Mouse (Mus musculus): ENCODE measurements around the gene Rasl12.

Rasl12 gene

DNA sequence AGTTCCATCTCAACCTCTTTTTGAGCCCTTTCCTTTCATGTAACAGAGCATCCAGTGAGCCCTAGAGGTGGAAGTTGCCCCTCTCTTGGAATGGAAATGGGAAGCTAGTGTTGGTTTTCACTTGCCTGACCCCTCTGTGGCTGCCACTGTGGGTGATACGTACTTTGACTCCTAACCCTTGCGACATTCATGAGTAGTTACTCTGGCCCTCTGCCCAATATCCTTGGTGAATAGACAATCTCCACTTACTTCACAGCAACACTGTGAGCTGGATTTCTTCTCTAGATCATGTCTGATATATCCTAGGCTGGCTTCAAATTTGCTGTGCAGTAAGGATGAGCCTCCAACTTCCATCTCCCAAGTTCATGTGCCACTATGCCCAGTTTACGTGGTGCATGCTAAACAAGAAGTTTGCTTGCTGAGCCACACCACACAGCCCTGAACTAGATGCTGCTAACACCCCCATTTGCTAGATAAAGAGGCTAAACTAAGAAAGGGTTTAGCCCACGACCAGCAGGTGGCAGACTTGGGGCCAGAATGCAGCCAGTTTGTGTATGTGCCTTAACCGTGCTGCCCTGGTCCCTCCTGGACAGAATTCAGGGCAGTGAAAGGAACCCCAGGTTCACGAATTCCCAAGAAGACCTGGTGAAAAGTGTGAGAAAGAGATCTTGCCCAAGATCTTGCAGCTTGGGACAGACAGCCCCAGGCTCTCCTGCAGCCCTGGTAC, 5.5 kb upstream of the Rasl12 start:
- no peak for DNase-seq (ENCODE audit: low read depth)

DNA sequence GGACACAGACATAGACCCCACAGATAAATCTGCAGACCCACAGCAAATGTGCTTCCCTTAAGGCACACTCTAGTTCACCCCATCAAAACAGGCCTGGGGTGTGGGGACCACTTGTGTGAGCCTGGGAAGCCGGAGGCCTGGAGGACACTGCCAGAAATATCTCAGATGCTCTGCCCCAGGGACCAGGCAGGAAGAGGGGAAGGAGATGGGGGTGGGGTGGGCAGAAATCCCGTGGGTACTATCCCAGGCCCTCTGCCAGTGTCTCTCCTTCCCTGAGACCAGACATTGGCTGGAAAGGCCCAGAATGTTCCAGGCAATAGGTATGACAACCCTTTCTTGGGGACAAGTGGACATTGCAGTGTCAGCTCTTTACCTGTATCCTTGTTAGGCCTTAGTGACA, 4.7 kb upstream of the Rasl12 start:
- DNase-seq (ENCODE audit: low read depth), result no peak

DNA sequence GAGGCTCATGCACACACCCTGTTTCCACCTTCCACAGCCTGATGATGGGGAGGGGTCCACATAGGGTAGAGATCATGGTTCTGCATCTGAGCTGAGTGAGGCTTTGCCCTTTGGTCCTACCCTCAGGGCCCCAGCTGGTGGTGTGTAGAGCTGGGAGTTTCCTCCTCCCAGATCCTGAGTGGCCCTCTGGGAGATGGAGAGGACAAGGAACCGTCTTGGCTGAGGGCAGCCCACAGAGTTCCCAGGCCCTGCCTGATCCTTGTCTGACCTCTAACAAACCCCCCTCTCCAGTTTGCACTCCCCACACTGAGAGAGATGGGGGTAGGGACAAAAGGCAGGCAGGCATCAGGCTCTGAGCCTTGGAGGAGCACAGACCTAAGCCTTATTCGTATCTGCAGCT, 3.9 kb upstream of the Rasl12 start:
- no peak for DNase-seq (ENCODE audit: low read depth)

DNA sequence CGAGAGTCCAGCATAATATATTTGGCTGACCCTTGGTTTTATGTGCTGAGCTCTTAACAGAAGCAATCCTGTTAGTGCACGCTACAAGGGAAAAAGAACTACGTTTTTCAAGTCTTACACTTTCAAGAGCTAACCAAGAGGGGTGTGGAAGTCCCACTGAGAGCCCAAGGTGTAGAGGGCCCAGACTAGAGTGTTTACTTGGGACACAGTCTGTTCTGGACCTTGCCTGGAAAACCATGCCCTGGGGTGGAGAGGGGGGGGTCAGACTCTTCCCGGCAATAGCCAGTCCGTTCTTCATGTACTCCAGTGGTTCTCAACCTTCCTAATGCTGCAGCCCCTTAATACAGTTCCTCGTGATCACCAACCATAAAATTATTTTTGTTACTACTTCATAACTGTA, 1.6 kb downstream of the Rasl12 start:
- no peak for DNase-seq (ENCODE audit: low read depth)

DNA sequence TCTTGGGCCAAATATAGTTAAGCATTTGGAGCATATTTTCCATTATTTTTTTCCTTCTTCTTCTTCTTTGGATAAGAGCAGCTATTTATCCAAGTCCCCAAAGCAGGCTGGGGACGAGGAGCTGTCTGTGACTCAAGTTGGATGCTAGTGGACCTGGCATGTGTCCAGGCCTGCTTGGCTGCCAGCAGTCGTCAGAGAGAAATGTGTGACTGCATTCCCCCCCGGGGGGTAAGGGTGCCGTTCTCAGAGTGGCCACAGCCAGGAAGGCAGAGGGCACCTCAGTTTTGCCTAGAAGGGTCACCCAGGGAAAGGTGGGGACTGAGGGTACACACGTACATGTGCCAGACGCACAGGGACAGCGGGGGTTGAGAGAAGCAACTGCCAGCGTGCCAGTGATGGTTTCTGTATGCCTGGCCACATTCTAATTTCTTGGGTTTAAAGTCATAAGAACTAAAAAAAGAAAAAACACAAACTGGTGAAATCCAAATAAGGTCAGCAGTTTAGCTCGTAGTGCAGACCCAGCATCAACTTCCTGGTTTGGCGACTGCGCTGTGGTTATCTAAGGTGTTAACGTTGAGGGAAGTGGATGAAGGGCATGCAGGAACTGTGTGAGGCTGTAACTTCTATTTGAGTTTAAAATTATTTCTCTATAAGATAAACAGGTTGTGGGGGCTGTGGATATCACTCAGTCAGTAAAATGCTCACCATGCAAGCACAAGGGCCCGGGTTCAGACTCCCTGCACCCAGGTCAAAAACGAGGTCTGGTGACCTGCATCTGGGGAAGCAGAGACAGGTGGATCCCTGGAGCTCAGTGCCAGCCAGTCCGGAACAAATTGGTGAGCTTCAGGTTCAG, 6.3 kb downstream of the Rasl12 start:
- peak; percentile 34 for DNase-seq (ENCODE audit: low read depth)

DNA sequence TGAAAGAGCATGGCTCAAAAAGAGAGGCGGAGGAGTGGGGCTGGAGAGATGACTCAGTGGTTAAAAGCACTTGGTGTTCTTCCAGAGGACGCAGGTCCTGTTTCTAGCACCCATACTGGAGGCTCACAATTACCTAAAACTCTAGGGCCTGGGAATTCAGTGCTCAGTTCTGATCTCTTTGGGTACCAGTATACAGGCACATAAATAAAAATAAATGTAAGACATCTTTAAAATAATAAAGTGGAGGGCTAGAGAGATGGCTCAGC, 6.8 kb downstream of the Rasl12 start:
- DNase-seq (ENCODE audit: low read depth), result no peak

DNA sequence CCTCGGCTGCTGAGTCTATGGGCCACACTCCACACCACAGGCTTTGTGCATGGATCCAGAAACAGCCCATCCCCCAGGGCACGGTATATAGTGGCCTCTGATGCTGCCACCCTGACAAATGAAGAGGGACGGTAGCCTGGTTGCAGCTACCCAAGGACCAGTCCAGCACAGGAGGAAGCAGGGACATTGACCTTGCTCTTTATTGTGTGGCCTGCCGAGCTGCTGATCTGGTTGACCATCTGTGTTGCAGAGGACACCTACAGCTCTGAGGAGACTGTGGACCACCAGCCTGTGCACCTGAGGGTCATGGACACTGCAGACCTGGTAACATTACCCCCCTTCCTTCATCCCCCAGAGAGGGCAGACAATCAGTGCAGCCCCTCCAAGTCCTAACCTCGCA, 9.0 kb downstream of the Rasl12 start:
- no peak for DNase-seq (ENCODE audit: low read depth)

DNA sequence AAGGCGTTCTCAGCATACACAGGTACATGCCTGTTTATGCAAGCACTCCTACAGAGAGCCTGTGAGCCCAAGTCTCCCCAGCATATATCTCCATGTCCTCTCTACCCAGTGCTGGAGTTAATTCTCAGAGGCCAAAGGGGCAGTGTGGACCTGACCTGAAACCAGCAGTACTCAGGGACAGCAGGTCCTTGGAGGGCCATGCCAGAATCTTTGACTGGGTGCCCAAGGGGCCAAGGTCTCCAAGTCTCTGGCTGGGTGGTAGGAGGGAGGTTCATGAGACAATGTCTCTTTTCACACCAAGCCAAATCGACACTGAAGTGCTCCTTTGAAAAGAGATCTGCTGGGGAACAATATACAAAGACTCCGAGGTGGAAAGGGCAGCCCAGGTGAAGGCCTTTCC, 9.6 kb downstream of the Rasl12 start:
- no peak for DNase-seq (ENCODE audit: low read depth)

DNA sequence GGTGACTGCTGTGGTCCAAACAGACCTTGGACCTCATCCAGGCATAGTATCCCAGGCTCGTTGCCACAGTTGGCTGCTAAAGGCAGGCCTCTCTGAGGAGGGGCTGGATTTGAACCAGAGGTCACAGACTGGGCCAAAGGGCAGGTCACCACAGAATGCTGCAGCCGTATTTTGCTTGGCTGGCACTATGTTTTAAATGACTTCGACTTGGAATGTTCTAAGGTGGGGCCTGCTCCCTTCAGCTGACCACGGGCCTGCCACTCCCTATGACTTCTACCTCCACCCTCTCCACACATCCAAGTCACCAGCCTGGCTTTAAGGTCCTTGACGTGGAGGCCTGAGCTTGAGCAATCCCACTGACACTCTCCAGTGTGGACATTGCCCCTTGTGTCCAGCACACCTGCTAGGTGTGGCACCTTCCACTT, 10.6 kb downstream of the Rasl12 start:
- peak; percentile 49 for DNase-seq (ENCODE audit: low read depth)

DNA sequence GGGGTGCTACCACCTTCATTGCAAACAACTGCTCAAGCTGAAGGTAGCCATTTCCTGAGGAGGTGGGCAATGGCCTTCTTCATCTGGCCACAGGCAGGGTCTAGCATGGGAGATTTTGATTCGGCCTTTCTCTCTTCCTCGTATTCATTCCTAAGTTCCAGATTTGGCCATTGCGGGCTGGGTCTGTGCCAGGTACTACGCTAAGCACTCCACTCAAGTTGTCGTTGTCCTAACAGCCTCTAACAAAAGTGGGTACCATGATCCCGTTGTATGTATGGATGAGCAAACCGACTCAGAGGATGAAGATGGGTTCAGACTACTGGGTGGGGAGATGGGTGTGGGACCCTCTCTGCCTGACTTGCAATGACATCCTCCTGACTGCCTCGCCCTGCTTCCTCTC, 12.1 kb downstream of the Rasl12 start:
- DNase-seq (ENCODE audit: low read depth), result no peak

DNA sequence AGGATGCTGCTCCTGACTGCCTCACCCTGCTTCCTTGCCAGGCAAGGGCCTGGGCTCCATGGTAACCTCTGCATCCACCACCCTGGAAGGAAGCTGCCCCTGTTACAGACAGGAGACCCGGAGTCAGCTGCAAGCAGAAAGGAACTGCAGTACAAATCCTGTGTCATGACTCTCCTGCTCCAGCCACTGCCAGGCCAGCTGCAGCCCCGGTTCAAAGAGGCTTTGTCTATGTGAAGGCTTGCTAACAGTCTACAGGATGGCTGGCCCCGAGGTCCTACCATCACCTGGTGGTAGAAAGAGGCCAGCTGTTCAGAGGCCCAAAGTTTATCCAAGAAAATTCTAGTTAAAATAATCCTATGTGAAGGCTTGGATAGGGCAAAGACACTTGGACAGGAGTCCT, 13.0 kb downstream of the Rasl12 start:
- DNase-seq (ENCODE audit: low read depth), result no peak

DNA sequence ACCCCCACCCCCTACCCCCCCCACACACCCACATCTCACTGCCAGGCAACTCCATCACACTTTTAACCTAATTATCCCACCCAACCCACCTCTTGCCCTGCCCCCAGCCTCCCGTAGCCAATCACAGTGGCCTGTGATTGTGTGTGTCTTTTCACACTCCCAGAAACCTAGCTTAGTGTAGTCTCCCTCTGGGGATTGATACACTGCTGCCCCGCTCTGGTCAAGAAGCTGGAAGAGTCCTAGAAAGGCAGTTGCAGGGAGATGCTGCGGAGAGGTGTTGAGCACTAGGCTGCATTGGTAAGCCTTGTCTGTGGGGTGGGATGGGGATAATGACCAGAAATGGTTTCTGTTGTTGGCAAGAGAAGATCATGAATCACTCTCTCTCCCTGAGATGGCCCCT, 19.4 kb downstream of the Rasl12 start:
- no peak for DNase-seq (ENCODE audit: low read depth)

DNA sequence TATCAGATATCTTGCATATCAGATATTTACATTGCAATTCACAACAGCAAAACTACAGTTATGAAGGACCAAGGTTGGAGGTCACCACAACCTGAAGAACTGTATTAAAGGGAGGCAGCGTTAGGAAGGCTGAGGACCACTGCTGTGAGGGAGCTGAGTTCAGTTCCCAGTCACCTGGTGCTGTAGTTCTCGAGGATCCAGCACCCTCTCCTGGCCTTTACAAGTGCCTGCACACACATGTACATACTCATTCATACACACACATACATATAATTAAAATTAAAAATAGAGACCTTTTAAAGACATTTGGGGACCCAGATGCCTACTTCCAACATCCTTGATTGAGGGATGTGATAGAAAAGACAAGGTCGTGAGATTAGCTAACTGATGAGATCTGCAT, 21.3 kb downstream of the Rasl12 start:
- no peak for DNase-seq (ENCODE audit: low read depth)

DNA sequence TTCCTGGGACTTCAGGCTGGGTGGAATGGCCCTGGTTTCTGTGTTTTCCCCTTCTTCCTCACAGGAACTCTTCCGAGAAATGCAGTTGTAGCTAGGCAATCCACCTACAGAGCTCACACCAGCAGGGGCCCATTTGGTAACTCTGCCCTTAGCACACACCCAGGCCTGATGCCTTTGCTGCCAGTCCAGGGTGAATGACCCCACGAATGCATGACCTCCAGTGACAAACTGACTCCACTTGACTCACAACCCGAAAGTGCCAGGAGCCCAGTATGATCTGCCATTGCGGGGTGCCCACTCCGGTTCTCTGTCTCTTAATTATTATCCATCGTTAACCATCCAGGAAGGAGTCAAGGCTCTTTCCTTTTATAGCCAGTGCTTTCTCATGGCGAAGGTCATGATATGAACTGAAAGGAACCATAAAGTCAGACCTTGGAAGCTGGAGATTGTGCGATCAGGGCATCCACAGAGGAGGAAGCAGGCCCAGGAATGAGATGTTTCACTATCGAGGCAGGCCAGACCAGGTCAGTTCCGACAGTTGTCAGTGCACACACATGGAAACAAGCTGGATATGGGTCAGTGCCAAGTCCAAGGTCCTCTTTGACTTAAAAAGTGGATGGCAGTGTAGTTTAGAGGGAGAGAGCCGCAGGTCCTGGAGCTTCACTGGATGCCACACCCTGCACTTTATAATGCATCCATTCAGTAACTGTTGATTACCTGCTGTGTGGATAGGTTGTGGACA, 24.6 kb downstream of the Rasl12 start, which contains the start of gene Slc51b:
Gene Slc51b (minus strand): TSS at position 196 of the 742 bp plus-strand sequence.
- no peak for DNase-seq (ENCODE audit: low read depth)

DNA sequence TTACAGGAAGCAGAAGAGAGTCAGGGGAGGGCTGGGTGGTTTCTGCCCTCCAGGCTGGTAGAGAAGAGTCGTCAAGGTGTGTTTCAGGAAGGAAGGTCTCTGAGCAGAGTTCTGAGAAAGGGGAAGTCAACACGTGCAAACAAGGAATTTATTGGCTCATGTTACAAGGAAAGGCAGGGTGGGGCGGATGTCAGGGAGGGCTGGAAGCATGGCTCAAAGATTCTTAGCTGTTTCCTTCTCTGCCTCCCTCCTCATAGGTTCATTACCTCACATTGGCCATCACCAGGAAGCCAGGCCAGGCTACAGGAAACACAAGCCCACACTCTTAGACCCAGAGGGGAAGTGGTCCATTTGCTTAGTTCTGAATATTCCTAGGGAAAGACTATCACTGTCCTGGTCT, 26.1 kb downstream of the Rasl12 start:
- DNase-seq (ENCODE audit: low read depth), result no peak

DNA sequence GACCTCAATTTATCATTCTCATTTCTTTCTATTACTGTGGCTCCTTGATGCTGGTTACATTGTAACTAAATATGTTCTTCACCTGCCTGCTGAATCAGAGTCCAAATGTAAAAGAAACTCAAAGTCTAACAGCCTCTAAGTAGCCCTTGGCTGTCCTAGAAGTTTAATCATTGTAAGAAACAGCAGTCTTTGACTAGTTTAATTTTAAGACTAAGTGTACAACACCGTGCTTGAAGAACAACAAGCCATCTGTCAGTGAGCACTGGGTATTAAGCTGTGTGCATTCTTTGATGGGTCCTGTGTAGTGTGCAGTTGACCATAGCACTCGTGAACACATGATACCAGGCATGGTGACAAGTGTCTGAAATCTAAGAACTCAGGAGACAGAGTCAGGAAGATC, 29.2 kb downstream of the Rasl12 start:
- no peak for DNase-seq (ENCODE audit: low read depth)

DNA sequence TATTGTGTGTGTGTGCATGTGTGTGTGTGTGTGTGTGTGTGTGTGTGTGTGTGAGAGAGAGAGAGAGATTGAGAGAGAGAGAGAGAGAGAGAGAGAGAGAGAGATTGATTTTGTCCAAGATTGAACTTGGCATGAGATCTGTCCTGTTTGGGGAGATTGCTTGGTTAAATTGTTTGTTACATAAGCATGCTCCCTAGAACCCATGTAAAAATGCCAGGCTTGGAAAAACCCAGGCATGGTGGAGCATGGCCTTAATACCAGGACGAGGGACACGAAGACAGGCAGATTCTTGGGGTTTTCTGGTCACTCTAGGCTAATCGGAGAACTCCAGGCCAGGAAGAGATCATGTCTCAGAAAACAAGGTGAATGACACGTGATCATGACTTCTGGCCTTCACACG, 29.7 kb downstream of the Rasl12 start:
- DNase-seq (ENCODE audit: low read depth), result no peak

DNA sequence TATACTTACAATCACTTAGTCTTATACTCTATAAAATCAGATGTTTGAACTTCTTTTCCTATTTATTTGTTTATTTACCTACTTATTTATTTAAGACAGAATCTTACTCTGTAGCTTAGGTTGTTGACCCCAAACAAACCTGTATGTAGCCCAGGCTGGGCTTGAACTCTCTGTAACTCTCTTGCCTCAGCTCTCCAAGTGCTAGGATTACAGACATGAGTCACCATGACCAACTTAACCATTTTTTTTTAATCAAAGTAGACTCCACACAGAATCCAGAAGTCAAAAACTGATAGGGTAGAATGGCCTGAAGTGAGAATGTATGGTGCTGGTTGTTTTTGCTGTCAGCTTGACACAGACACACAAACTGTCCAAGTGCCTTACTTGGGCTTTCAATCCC, 32.1 kb downstream of the Rasl12 start:
- no peak for DNase-seq (ENCODE audit: low read depth)

DNA sequence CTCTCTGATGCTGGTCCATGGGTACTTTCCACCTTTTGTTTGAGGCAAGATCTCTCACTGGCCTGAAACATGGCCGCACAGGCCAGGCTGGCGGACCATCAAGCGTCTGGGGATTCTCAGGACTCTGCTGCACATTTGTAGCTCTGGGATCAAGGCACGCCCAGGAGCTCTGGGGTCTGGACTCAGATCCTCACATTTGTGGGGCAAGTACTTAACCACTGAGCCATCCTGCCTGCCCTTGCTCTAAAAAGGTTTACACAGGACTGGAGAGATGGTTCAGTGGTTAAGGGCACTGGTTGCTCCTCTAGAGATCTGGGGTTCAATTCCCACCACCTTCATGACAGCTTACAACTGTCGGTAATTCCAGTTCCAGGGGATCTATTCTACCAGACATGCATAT, 32.6 kb downstream of the Rasl12 start:
- DNase-seq (ENCODE audit: low read depth), result no peak

DNA sequence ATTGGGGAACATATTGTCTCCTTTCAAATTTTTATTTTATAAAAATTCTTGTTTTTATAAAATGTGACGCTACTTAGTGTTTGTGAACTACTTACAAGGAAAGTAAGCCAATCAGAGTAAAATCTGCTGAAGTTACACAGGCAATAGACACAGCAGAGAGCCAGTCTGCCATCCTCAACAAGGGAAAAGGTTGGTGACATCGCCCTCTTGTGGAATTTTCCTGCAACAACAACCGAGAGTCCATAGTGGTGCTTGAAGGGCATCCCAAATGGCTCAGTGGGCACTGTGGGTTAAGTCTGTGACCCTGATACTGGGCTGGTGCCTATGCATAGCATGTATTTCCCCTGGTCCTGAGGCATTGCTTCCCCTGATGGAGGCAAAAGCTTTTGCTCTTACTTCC, 33.9 kb downstream of the Rasl12 start:
- peak; percentile 48 for DNase-seq (ENCODE audit: low read depth)

DNA sequence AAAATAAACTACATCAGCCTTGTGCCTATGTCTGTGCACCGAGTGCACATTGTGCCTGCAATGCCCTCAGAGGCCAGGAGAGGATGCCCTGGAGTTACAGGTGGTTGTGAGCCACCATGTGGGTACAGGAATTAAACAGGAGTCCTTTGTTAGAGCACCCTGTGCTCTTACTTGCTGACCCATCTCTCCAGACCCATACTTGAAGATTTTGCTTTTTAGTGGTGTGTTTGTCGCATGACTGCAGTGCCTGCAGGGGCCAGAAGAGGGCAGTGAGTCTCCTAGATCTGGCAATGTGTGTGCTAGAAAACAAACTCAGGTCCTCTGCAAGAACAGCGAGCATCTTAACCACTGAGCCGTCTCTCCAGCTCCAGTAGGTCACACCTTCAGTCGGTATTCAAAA, 35.8 kb downstream of the Rasl12 start:
- no peak for DNase-seq (ENCODE audit: low read depth)

DNA sequence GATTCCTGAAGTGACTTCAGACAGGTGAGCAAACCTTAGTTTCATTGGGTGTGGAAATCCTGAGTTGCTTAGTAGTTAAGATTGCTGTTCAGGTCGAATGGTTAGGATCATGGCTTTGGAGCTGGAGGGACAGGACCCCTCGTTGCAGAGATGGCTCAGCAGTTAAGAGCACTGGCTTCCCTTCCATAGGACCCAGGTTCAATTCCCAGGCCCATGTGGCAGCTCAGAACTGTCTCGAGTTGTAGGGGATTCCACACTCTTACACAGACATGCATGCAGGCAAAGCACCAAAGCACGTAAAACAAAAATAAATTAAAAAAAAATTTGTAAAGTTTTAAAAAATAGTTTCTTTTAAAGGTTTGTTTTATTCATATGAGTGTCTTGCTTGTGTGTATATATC, 36.9 kb downstream of the Rasl12 start:
- DNase-seq (ENCODE audit: low read depth), result no peak

DNA sequence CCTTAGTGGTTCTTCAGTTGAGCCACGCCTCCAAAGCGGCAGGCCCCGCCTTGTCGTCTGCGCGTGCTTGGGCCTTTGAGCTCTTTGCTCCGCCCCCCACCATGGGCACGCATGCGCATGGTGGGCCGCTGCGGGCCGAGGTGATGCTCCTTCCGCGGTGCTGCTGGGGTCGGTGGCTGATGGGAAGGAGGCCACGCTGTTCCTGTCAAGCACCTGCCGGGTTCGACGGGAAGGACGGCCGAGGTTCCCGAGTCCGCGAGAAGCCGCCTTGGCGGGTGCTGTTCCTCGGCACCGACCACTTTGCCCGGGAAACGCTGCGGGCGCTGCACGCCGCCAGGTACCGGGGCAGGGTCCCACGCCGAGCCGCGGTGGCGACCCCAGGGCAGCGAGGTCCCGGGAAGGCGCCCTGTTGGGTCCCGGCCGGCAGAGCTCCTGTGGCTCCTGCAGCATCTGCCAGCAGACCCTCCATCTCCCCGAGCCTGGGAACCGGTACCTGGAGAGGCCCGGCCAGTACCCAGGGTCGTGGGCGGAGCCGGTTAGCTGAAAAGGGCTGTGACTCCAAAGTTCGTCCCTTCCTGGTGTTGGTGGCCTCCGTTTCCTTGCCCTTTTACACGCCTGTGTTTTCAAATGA, 37.5 kb downstream of the Rasl12 start, which contains the start of gene Mtfmt:
Gene Mtfmt (plus strand): TSS at position 112 of the 631 bp plus-strand sequence.
- DNase-seq (ENCODE audit: low read depth), result peak; percentile 73
